Mouse (Mus musculus) small intestine, adult 2 months (tissue): ENCODE results near the gene Rasgrf2. TPM values are rescaled to one million over a fixed set of nuclear protein-coding genes. Genes with fewer than 3 reads are reported as not detected.

Source experiments
- H3K27ac ChIP-seq: fragments of 200-500 bp; 2 replicates; pipeline ENCODE4 v1.5.1; 2012; ENCODE audit warnings: low read depth, low read length, control low read depth, inconsistent platforms; ENCODE audit not compliant: insufficient read depth
- H3K27me3 ChIP-seq: fragments of 200-500 bp; 2 replicates; pipeline ENCODE4 v1.6.1; 2012; ENCODE audit warnings: mild to moderate bottlenecking, moderate library complexity, low read length, inconsistent platforms; ENCODE audit not compliant: control insufficient read depth, insufficient read depth
- H3K36me3 ChIP-seq: fragments of 200-500 bp; 2 replicates; pipeline ENCODE4 v1.6.1; 2012; ENCODE audit warnings: mild to moderate bottlenecking, low read length, control low read depth, inconsistent platforms; ENCODE audit not compliant: control insufficient read depth, insufficient read depth
- H3K4me1 ChIP-seq: fragments of 200-500 bp; 2 replicates; pipeline ENCODE4 v1.6.1; 2012; ENCODE audit warnings: low read length, inconsistent platforms, mixed read lengths; ENCODE audit not compliant: control insufficient read depth, insufficient read depth, insufficient read length
- H3K4me3 ChIP-seq: fragments of 200-500 bp; 2 replicates; pipeline ENCODE4 v1.5.1; 2012; ENCODE audit warnings: low read depth, mild to moderate bottlenecking, control low read depth, inconsistent platforms, low read length, moderate library complexity
- CTCF ChIP-seq: fragments of 200-500 bp; IDR thresholded peaks from 2 replicates; pipeline ENCODE4 v1.5.1; 2012; ENCODE audit warnings: low read depth, mild to moderate bottlenecking, control low read depth, inconsistent platforms, low read length, moderate library complexity, mixed read lengths; ENCODE audit not compliant: insufficient replicate concordance, insufficient read length; ENCODE audit errors: extremely low read depth
- POLR2A ChIP-seq: fragments of 200-500 bp; IDR thresholded peaks from 2 replicates; pipeline ENCODE4 v1.6.1; 2012; ENCODE audit warnings: low read depth, mild to moderate bottlenecking, control low read depth, inconsistent platforms, low read length, moderate library complexity
- WGBS: fragments of 180-500 bp; shearing (Covaris S2); methylation state at CpG from one replicate; pipeline ENCODE4 v1.1.7; 2018; 5-methylcytosine and 5-hydroxymethylcytosine counted together
- polyA plus RNA-seq: library from polyadenylated mRNA; depleted of rRNA; stranded (reverse); fragments of >200 nt; gene quantifications from 2 replicates; pipeline ENCODE4 v1.2.3, GENCODE M21; 2012

Rasgrf2 gene
- polyA plus RNA-seq, 1 experiment, result 5.2 TPM

- Histone ChIP-seq H3K4me3 (no peak overlapping the region), H3K27me3 (no peaks in the 10 kb centered on the region), H3K27ac (no peak overlapping the region), H3K36me3 (peaks cover 2% of the 10 kb centered on the region), H3K4me1 (no peaks in the 10 kb centered on the region)
- TF ChIP-seq CTCF (no peak), POLR2A (no peak)
Observed at GRCm38 (mm10) chr13:91956474-91956873, 175.0 kb downstream of the Rasgrf2 start.

GRCm38 (mm10) chr13:91955646-91956045 is 175.8 kb downstream of the Rasgrf2 start:
- H3K27ac ChIP-seq, result no peak overlapping the region
- H3K27me3 ChIP-seq, result no peaks in the 10 kb centered on the region
- H3K4me3 ChIP-seq, result no peak overlapping the region
- TF ChIP-seq CTCF (no peak), POLR2A (no peak)
- H3K4me1 ChIP-seq, result no peaks in the 10 kb centered on the region
- 80% methylated on average over 2 of the region's 2 CpGs for WGBS
- peaks cover 2% of the 10 kb centered on the region for H3K36me3 ChIP-seq

- H3K27me3 ChIP-seq, result no peaks in the 10 kb centered on the region
- 43% methylated on average over 1 of the region's 1 CpGs for WGBS
- no peak overlapping the region for H3K4me3 ChIP-seq
- H3K27ac ChIP-seq, result no peak overlapping the region
- no peak for TF ChIP-seq POLR2A
- no peak for TF ChIP-seq CTCF
- H3K36me3 ChIP-seq, result no peaks in the 10 kb centered on the region; the same call in 1 of the 2 replicates
- H3K4me1 ChIP-seq, result no peaks in the 10 kb centered on the region
Observed at GRCm38 (mm10) chr13:91955175-91955574, 176.3 kb downstream of the Rasgrf2 start.

- no peaks in the 10 kb centered on the region for H3K27me3 ChIP-seq
- H3K36me3 ChIP-seq, result 0 out of 2 replicates have a peak, but pooled peaks cover 2% of the 10 kb centered on the region
- 88% methylated on average over 9 of the region's 9 CpGs for WGBS
- H3K4me3 ChIP-seq, result no peak overlapping the region
- H3K4me1 ChIP-seq, result no peaks in the 10 kb centered on the region
- TF ChIP-seq CTCF, result no peak
- no peak for TF ChIP-seq POLR2A
- H3K27ac ChIP-seq, result no peak overlapping the region
Observed at GRCm38 (mm10) chr13:91940113-91940512, 191.3 kb downstream of the Rasgrf2 start.

- Histone ChIP-seq H3K4me3 (no peak overlapping the region), H3K27me3 (no peaks in the 10 kb centered on the region), H3K27ac (no peak overlapping the region), H3K4me1 (no peaks in the 10 kb centered on the region), H3K36me3 (0 out of 2 replicates have a peak, but pooled peaks cover 2% of the 10 kb centered on the region)
- TF ChIP-seq POLR2A (no peak), CTCF (no peak)
- WGBS, result 79% methylated on average over 1 of the region's 1 CpGs
Observed at GRCm38 (mm10) chr13:91938826-91939225, 192.6 kb downstream of the Rasgrf2 start.

GRCm38 (mm10) chr13:91937232-91937631 is 194.2 kb downstream of the Rasgrf2 start:
- Histone ChIP-seq H3K4me3 (no peak overlapping the region), H3K27me3 (no peaks in the 10 kb centered on the region), H3K36me3 (0 out of 2 replicates have a peak, but pooled peaks cover 2% of the 10 kb centered on the region), H3K27ac (no peak overlapping the region), H3K4me1 (no peaks in the 10 kb centered on the region)
- 83% methylated on average over 2 of the region's 2 CpGs for WGBS
- TF ChIP-seq POLR2A (no peak), CTCF (no peak)

- TF ChIP-seq CTCF, result no peak
- 0 out of 2 replicates have a peak, but pooled peaks cover 2% of the 10 kb centered on the region for H3K36me3 ChIP-seq
- H3K27me3 ChIP-seq, result no peaks in the 10 kb centered on the region
- H3K4me1 ChIP-seq, result no peaks in the 10 kb centered on the region
- H3K4me3 ChIP-seq, result no peak overlapping the region
- WGBS, result 91% methylated on average over 1 of the region's 1 CpGs
- no peak overlapping the region for H3K27ac ChIP-seq
Observed at GRCm38 (mm10) chr13:91932122-91932521, 199.3 kb downstream of the Rasgrf2 start.
